ENCODE assay signal across 13 mouse cellular contexts in genomic region chr7:19541681-19542154, GRCm38 (mm10). TPM values are rescaled to one million over a fixed set of nuclear protein-coding genes. Genes with fewer than 3 reads are reported as not detected.
A peak's percentile ranks its signal among the peaks of the same experiment; 100 is the strongest.
DNase-seq lines count a peak whose midpoint lies in the region; ATAC-seq and TF ChIP-seq lines count a peak whose summit lies in the region.
"Had no signal": no experiment of that assay in that cellular context is flagged by ENCODE, and none has a peak within 500 bp of the region (broad histone marks: within the 10 kb centered on the region; RNA-seq: fewer than 3 reads in every experiment).

No protein-coding gene starts in this region.

- H3K4me2 ChIP-seq in heart, embryonic 13.5 days = 0 out of 2 replicates have a peak overlapping the region, but pooled peaks have one; percentile 2
- H3K4me2 ChIP-seq in midbrain, embryonic 11.5 days = no peak overlapping the region
- no peak overlapping the region for H3K4me2 ChIP-seq in midbrain, postnatal 0 days (ENCODE audit: low read depth, low read length, poor library complexity, severe bottlenecking)
- H3K4me2 ChIP-seq in intestine, embryonic 16.5 days (ENCODE audit: low read depth, low read length) = no peak overlapping the region

- peaks cover 65% of the 10 kb centered on the region for H3K4me1 ChIP-seq in heart, embryonic 13.5 days
- peaks cover 3% of the 10 kb centered on the region; the same call in 1 of the 2 replicates for H3K4me1 ChIP-seq in midbrain, embryonic 11.5 days (ENCODE audit: control insufficient read depth, insufficient read depth, low read length)
- no peaks in the 10 kb centered on the region for H3K4me1 ChIP-seq in midbrain, postnatal 0 days (ENCODE audit: insufficient read depth, low read length)
- H3K4me1 ChIP-seq in intestine, embryonic 16.5 days (ENCODE audit: control insufficient read depth, insufficient read depth, low read length) = peaks cover 25% of the 10 kb centered on the region

- 83% methylated on average over 7 of the region's 7 CpGs for WGBS in heart, embryonic 13.5 days
- 80% methylated on average over 7 of the region's 7 CpGs for WGBS in midbrain, embryonic 11.5 days
- WGBS in midbrain, postnatal 0 days = 61% methylated on average over 7 of the region's 7 CpGs
- WGBS in intestine, embryonic 16.5 days = 78% methylated on average over 7 of the region's 7 CpGs

- peak overlapping the region; percentile 42; the same call in 1 of the 2 replicates for H3K9ac ChIP-seq in heart, embryonic 13.5 days
- no peak overlapping the region for H3K9ac ChIP-seq in midbrain, embryonic 11.5 days (ENCODE audit: low read length)
- no peak overlapping the region for H3K9ac ChIP-seq in midbrain, postnatal 0 days (replicated peaks; ENCODE audit: low read length, poor library complexity, severe bottlenecking)
- 0 out of 2 replicates have a peak overlapping the region, but pooled peaks have one; percentile 24 for H3K9ac ChIP-seq in intestine, embryonic 16.5 days (ENCODE audit: low read depth, low read length)
- H3K9ac ChIP-seq: liver, embryonic 14.5 days had no signal

- no peak overlapping the region for H3K4me3 ChIP-seq in heart, embryonic 13.5 days
- H3K4me3 ChIP-seq in midbrain, embryonic 11.5 days (ENCODE audit: low read depth, low read length) = no peak overlapping the region
- H3K4me3 ChIP-seq in midbrain, postnatal 0 days (ENCODE audit: low read depth, low read length) = no peak overlapping the region
- no peak overlapping the region for H3K4me3 ChIP-seq in intestine, embryonic 16.5 days (ENCODE audit: low read length)

- 0 out of 2 replicates have a peak, but pooled peaks cover 2% of the 10 kb centered on the region for H3K36me3 ChIP-seq in heart, embryonic 13.5 days
- H3K36me3 ChIP-seq in midbrain, embryonic 11.5 days (ENCODE audit: control insufficient read depth, insufficient read depth, low read length) = no peaks in the 10 kb centered on the region
- H3K36me3 ChIP-seq in midbrain, postnatal 0 days (ENCODE audit: insufficient read depth, low read length) = no peaks in the 10 kb centered on the region
- H3K36me3 ChIP-seq in intestine, embryonic 16.5 days (ENCODE audit: control insufficient read depth, insufficient read depth, low read length) = no peaks in the 10 kb centered on the region

- intact Hi-C loops in left cerebral cortex, postnatal 10 days (cut with DNase I) = no loop called here

- no peak for ATAC-seq in heart, embryonic 13.5 days (ENCODE audit: extremely low read depth, insufficient number of reproducible peaks, low FRiP score, low TSS enrichment)
- ATAC-seq in midbrain, embryonic 11.5 days (ENCODE audit: low FRiP score) = peak; percentile 5; the same call in 1 of the 2 replicates
- no peak for ATAC-seq in midbrain, postnatal 0 days (ENCODE audit: low FRiP score)
- ATAC-seq in intestine, embryonic 16.5 days = peak; percentile 6; the same call in 1 of the 2 replicates
- no peak for ATAC-seq in megakaryocyte-erythroid progenitor cell, adult 5-6 weeks (replicated peaks; ENCODE audit: low FRiP score, low TSS enrichment, poor library complexity, severe bottlenecking)

- no peak for DNase-seq in heart, postnatal 4 days
- no peak for DNase-seq in midbrain, embryonic 11.5 days (ENCODE audit: low spot score, missing footprints)
- no peak for DNase-seq in midbrain, postnatal 0 days (ENCODE audit: low spot score)
- DNase-seq in right cerebral cortex, postnatal 10 days (ENCODE audit: low spot score in 2 of 2) = no peak
- DNase-seq in left cerebral cortex, postnatal 10 days (ENCODE audit: extremely low spot score in 1 of 2, low spot score in 2 of 2) = no peak
- DNase-seq: adrenal gland, adult 8-10 months; spleen, adult 18-20 months; thymus, adult 18-20 months had no signal

- no peak for TF ChIP-seq CTCF in midbrain, postnatal 0 days (IDR thresholded peaks at IDR 0.05)

- H3K9me3 ChIP-seq in heart, embryonic 13.5 days = no peaks in the 10 kb centered on the region
- no peaks in the 10 kb centered on the region for H3K9me3 ChIP-seq in midbrain, embryonic 11.5 days (ENCODE audit: control insufficient read depth, low read length)
- no peaks in the 10 kb centered on the region for H3K9me3 ChIP-seq in midbrain, postnatal 0 days (ENCODE audit: low read length)
- H3K9me3 ChIP-seq in intestine, embryonic 16.5 days (ENCODE audit: control insufficient read depth, low read length) = no peaks in the 10 kb centered on the region

- no peak overlapping the region; the same call in 1 of the 2 replicates for H3K27ac ChIP-seq in heart, embryonic 13.5 days (replicated peaks)
- no peak overlapping the region for H3K27ac ChIP-seq in midbrain, embryonic 11.5 days (ENCODE audit: low read depth, low read length)
- no peak overlapping the region for H3K27ac ChIP-seq in midbrain, postnatal 0 days (ENCODE audit: low read depth, low read length)
- peak overlapping the region; percentile 4; the same call in 1 of the 2 replicates for H3K27ac ChIP-seq in intestine, embryonic 16.5 days (ENCODE audit: low read length)
- H3K27ac ChIP-seq: liver, embryonic 14.5 days had no signal

- no peaks in the 10 kb centered on the region for H3K27me3 ChIP-seq in heart, embryonic 13.5 days (replicated peaks)
- no peaks in the 10 kb centered on the region for H3K27me3 ChIP-seq in midbrain, embryonic 11.5 days (ENCODE audit: control insufficient read depth, insufficient read depth, low read length)
- H3K27me3 ChIP-seq in midbrain, postnatal 0 days (ENCODE audit: insufficient read depth, low read length) = no peaks in the 10 kb centered on the region
- H3K27me3 ChIP-seq in intestine, embryonic 16.5 days (replicated peaks; ENCODE audit: control insufficient read depth, insufficient read depth, low read length) = no peaks in the 10 kb centered on the region

RNA-seq across cellular contexts. Expression of gene Ppp1r37, which starts 21.2 kb away (rescaled TPM):
- polyA plus RNA-seq in heart, embryonic 13.5 days (2015; fragmentation: Nextera tagmentation; extraction: Ambion mirVana) = 15.0 and 17.2 TPM in 2 replicates
- 10 to 100 TPM; 45.4 to 45.6 TPM for total RNA-seq in heart, postnatal 4 days (2021)
- 2.8 and 3.0 TPM in 2 replicates for polyA plus RNA-seq in midbrain, embryonic 11.5 days (2014; fragmentation: Nextera tagmentation; extraction: Ambion mirVana)
- total RNA-seq in midbrain, postnatal 0 days (2014; rRNA removed) = 114 and 127 TPM in 2 replicates
- 27.8 and 28.1 TPM in 2 replicates for polyA plus RNA-seq in midbrain, postnatal 0 days (2015; fragmentation: Nextera tagmentation; extraction: Ambion mirVana)
- 15.5 and 18.6 TPM in 2 replicates for polyA plus RNA-seq in intestine, embryonic 16.5 days (2015; fragmentation: Nextera tagmentation; extraction: Ambion mirVana)
- 27.7 and 37.2 TPM in 2 replicates for total RNA-seq in megakaryocyte-erythroid progenitor cell, adult 5-6 weeks (2014; fragmentation: Nextera tagmentation)
- total RNA-seq in megakaryocyte-erythroid progenitor cell, adult 5-6 weeks (2017) = 14.6 and 14.7 TPM in 2 replicates
- 10 to 100 TPM; 78.7 to 79.3 TPM for total RNA-seq in left cerebral cortex, postnatal 10 days (2021)

RNA-seq across cellular contexts. Expression of gene Nkpd1, which starts 24.1 kb away (rescaled TPM):
- 0.06 TPM in 1 of 2 replicates, not detected in the other for polyA plus RNA-seq in heart, embryonic 13.5 days (2015; fragmentation: Nextera tagmentation; extraction: Ambion mirVana)
- total RNA-seq in heart, postnatal 4 days (2021) = not detected
- polyA plus RNA-seq in midbrain, embryonic 11.5 days (2014; fragmentation: Nextera tagmentation; extraction: Ambion mirVana) = not detected in 2 replicates
- 2.3 TPM in 2 replicates for total RNA-seq in midbrain, postnatal 0 days (2014; rRNA removed)
- 1.6 and 1.8 TPM in 2 replicates for polyA plus RNA-seq in midbrain, postnatal 0 days (2015; fragmentation: Nextera tagmentation; extraction: Ambion mirVana)
- polyA plus RNA-seq in intestine, embryonic 16.5 days (2015; fragmentation: Nextera tagmentation; extraction: Ambion mirVana) = 0.06 and 0.07 TPM in 2 replicates
- total RNA-seq in megakaryocyte-erythroid progenitor cell, adult 5-6 weeks (2014; fragmentation: Nextera tagmentation) = 0.20 TPM in 1 of 2 replicates, not detected in the other
- not detected in 2 replicates for total RNA-seq in megakaryocyte-erythroid progenitor cell, adult 5-6 weeks (2017)
- total RNA-seq in left cerebral cortex, postnatal 10 days (2021) = under 1 TPM; 0.49 to 0.94 TPM
- total RNA-seq: heart, adult 8-10 months had no signal

RNA-seq across cellular contexts. Expression of gene Trappc6a, which starts 33.5 kb away (rescaled TPM):
- 71.4 and 77.4 TPM in 2 replicates for polyA plus RNA-seq in heart, embryonic 13.5 days (2015; fragmentation: Nextera tagmentation; extraction: Ambion mirVana)
- total RNA-seq in heart, postnatal 4 days (2021) = 10 to 100 TPM; 45.8 to 46.8 TPM
- polyA plus RNA-seq in midbrain, embryonic 11.5 days (2014; fragmentation: Nextera tagmentation; extraction: Ambion mirVana) = 41.5 and 51.6 TPM in 2 replicates
- 14.9 and 23.9 TPM in 2 replicates for total RNA-seq in midbrain, postnatal 0 days (2014; rRNA removed)
- polyA plus RNA-seq in midbrain, postnatal 0 days (2015; fragmentation: Nextera tagmentation; extraction: Ambion mirVana) = 32.2 and 32.6 TPM in 2 replicates
- 147 and 159 TPM in 2 replicates for polyA plus RNA-seq in intestine, embryonic 16.5 days (2015; fragmentation: Nextera tagmentation; extraction: Ambion mirVana)
- 89.3 and 96.3 TPM in 2 replicates for total RNA-seq in megakaryocyte-erythroid progenitor cell, adult 5-6 weeks (2014; fragmentation: Nextera tagmentation)
- total RNA-seq in megakaryocyte-erythroid progenitor cell, adult 5-6 weeks (2017) = 22.6 and 23.6 TPM in 2 replicates
- total RNA-seq in left cerebral cortex, postnatal 10 days (2021) = 10 to 100 TPM; 18.4 to 24.1 TPM

RNA-seq across cellular contexts. Expression of gene Bloc1s3, which starts 33.6 kb away (rescaled TPM):
- 1.5 TPM in 2 replicates for polyA plus RNA-seq in heart, embryonic 13.5 days (2015; fragmentation: Nextera tagmentation; extraction: Ambion mirVana)
- 1 to 10 TPM; 2.0 to 2.5 TPM for total RNA-seq in heart, postnatal 4 days (2021)
- polyA plus RNA-seq in midbrain, embryonic 11.5 days (2014; fragmentation: Nextera tagmentation; extraction: Ambion mirVana) = 2.6 TPM in 2 replicates
- total RNA-seq in midbrain, postnatal 0 days (2014; rRNA removed) = 17.8 and 21.4 TPM in 2 replicates
- 3.9 and 4.2 TPM in 2 replicates for polyA plus RNA-seq in midbrain, postnatal 0 days (2015; fragmentation: Nextera tagmentation; extraction: Ambion mirVana)
- polyA plus RNA-seq in intestine, embryonic 16.5 days (2015; fragmentation: Nextera tagmentation; extraction: Ambion mirVana) = 1.4 and 2.0 TPM in 2 replicates
- total RNA-seq in megakaryocyte-erythroid progenitor cell, adult 5-6 weeks (2014; fragmentation: Nextera tagmentation) = 3.4 and 3.6 TPM in 2 replicates
- 3.6 and 4.7 TPM in 2 replicates for total RNA-seq in megakaryocyte-erythroid progenitor cell, adult 5-6 weeks (2017)
- 1 to 10 TPM; 7.6 to 7.8 TPM for total RNA-seq in left cerebral cortex, postnatal 10 days (2021)

RNA-seq across cellular contexts. Expression of gene Zfp296, which starts 35.4 kb away (rescaled TPM):
- 0.12 and 0.32 TPM in 2 replicates for polyA plus RNA-seq in heart, embryonic 13.5 days (2015; fragmentation: Nextera tagmentation; extraction: Ambion mirVana)
- total RNA-seq in heart, postnatal 4 days (2021) = under 1 TPM in 1 of 2 experiments, not detected in 1; 0.17 TPM
- polyA plus RNA-seq in midbrain, embryonic 11.5 days (2014; fragmentation: Nextera tagmentation; extraction: Ambion mirVana) = 0.10 and 0.20 TPM in 2 replicates
- 0.33 and 1.2 TPM in 2 replicates for total RNA-seq in midbrain, postnatal 0 days (2014; rRNA removed)
- 0.11 TPM in 1 of 2 replicates, not detected in the other for polyA plus RNA-seq in midbrain, postnatal 0 days (2015; fragmentation: Nextera tagmentation; extraction: Ambion mirVana)
- polyA plus RNA-seq in intestine, embryonic 16.5 days (2015; fragmentation: Nextera tagmentation; extraction: Ambion mirVana) = 0.42 and 0.64 TPM in 2 replicates
- total RNA-seq in megakaryocyte-erythroid progenitor cell, adult 5-6 weeks (2014; fragmentation: Nextera tagmentation) = 0.47 and 4.2 TPM in 2 replicates
- 3.2 and 3.9 TPM in 2 replicates for total RNA-seq in megakaryocyte-erythroid progenitor cell, adult 5-6 weeks (2017)
- under 1 TPM; 0.36 to 0.45 TPM for total RNA-seq in left cerebral cortex, postnatal 10 days (2021)

Comparison
In these comparisons a context has a peak if more than half of its experiments do, and no peak if none do; other contexts are left out.
1. ATAC-seq: peak in midbrain, embryonic 11.5 days (single experiment) and intestine, embryonic 16.5 days (single experiment); none in heart, embryonic 13.5 days (single experiment), midbrain, postnatal 0 days (single experiment) and megakaryocyte-erythroid progenitor cell, adult 5-6 weeks (single experiment).
2. H3K9ac ChIP-seq: peak in heart, embryonic 13.5 days (single experiment) and intestine, embryonic 16.5 days (single experiment); none in midbrain, embryonic 11.5 days (single experiment) and midbrain, postnatal 0 days (single experiment).